Mouse (Mus musculus): ENCODE data around the gene Olfr1099.

Gene Olfr1099

DNA sequence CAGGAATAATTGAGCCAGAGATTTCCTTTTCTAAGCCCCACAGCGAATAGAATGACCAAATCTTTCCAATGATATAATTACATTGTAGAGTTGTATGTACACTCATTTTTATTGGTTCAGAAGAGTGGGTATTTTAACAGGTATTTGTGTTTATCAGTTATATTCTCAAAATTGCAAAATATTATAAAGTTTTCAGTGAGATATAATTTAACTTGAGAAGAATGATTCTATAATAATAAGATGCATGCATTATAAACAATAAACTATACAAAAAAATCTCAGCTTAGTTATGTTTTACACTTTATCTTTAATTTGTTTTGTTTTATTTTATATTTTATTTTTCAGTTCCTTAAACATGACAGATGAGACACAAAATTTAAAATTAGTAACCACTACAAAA lies at the start of gene Olfr1099:
Olfr1099 (minus strand) TSS at position 101 of the 400 bp plus-strand sequence.
- no peak for DNase-seq (ENCODE audit: low read depth, low spot score)

GRCm38 (mm10) chr2:86998098-86998497 lies 37.6 kb upstream of the Olfr1099 start, which contains the start of gene Olfr1102:
Olfr1102 (plus strand) TSS chr2:86998398.
- no peak for DNase-seq (ENCODE audit: low read depth, low spot score)

- no peak for DNase-seq (ENCODE audit: low read depth, low spot score)
These were observed 30.6 kb upstream of the Olfr1099 start, which contains the start of gene Olfr1101 for GRCm38 (mm10) chr2:86991121-86991520. Olfr1101 (minus strand) TSS chr2:86991221.

- DNase-seq (ENCODE audit: low read depth, low spot score) = no peak
These were observed 19.4 kb upstream of the Olfr1099 start, which contains the start of gene Olfr1100 for GRCm38 (mm10) chr2:86979854-86980253. Olfr1100 (minus strand) TSS chr2:86979954.

- DNase-seq (ENCODE audit: low read depth, low spot score) = no peak
These were observed 33.9 kb downstream of the Olfr1099 start for GRCm38 (mm10) chr2:86926557-86926956.

- DNase-seq (ENCODE audit: low read depth, low spot score) = no peak
These were observed 36.0 kb downstream of the Olfr1099 start, which contains the start of gene Olfr1098 for GRCm38 (mm10) chr2:86924445-86924844. Olfr1098 (minus strand) TSS chr2:86924545.

- DNase-seq (ENCODE audit: low read depth, low spot score) = no peak
These were observed 54.8 kb downstream of the Olfr1099 start for GRCm38 (mm10) chr2:86905647-86906046.

Measured in c-Kit-negative CD71-positive TER-119-positive erythroid progenitor cells, embryonic 14.5 days (primary cell).